Mouse (Mus musculus) neural tube, embryonic 10.5 days (tissue): ENCODE measurements around the gene Grik1.

Experiments used
- DNase-seq: peaks from one replicate; pipeline ENCODE4 v3.0.0-alpha.2; 2017; ENCODE audit warnings: low spot score; ENCODE audit errors: extremely low spot score

Gene Grik1

GRCm38 (mm10) chr16:87864526-87864925 is 425.5 kb downstream of the Grik1 start:
- DNase-seq = no peak

GRCm38 (mm10) chr16:87861722-87862121 is 428.3 kb downstream of the Grik1 start:
- DNase-seq = no peak

- DNase-seq = no peak
Observed at GRCm38 (mm10) chr16:87853451-87854085, 436.5 kb downstream of the Grik1 start.

GRCm38 (mm10) chr16:87851550-87851949 is 438.5 kb downstream of the Grik1 start:
- DNase-seq = no peak

- DNase-seq = no peak
Observed at GRCm38 (mm10) chr16:87848799-87849198, 441.3 kb downstream of the Grik1 start.
